Mouse (Mus musculus) testis, adult 2 months (tissue): Measurements from ENCODE around the gene Kif1c. TPM values are rescaled to one million over a fixed set of nuclear protein-coding genes. Genes with fewer than 3 reads are reported as not detected.

ENCODE experiments used
- H3K27ac ChIP-seq: fragments of 200-500 bp; 2 replicates; pipeline ENCODE4 v1.5.1; 2012; ENCODE audit warnings: low read depth, low read length; ENCODE audit not compliant: control insufficient read depth, insufficient read depth
- H3K27me3 ChIP-seq: fragments of 200-500 bp; 2 replicates; pipeline ENCODE4 v1.6.1; 2012; ENCODE audit warnings: mild to moderate bottlenecking, low read length, moderate library complexity; ENCODE audit not compliant: control insufficient read depth, insufficient read depth
- H3K36me3 ChIP-seq: fragments of 200-500 bp; 2 replicates; pipeline ENCODE4 v1.6.1; 2012; ENCODE audit warnings: mild to moderate bottlenecking, low read length; ENCODE audit not compliant: control insufficient read depth, insufficient read depth
- H3K4me1 ChIP-seq: fragments of 200-500 bp; 2 replicates; pipeline ENCODE4 v1.6.1; 2012; ENCODE audit warnings: low read length; ENCODE audit not compliant: control insufficient read depth, insufficient read depth
- H3K4me3 ChIP-seq: fragments of 200-500 bp; 2 replicates; pipeline ENCODE4 v1.5.1; 2012; ENCODE audit warnings: low read depth, mild to moderate bottlenecking, low read length, moderate library complexity, mixed read lengths; ENCODE audit not compliant: control insufficient read depth
- CTCF ChIP-seq: fragments of 200-500 bp; IDR thresholded peaks from 2 replicates; pipeline ENCODE4 v1.5.1; 2012; ENCODE audit warnings: low read depth, mild to moderate bottlenecking, inconsistent platforms, low read length, moderate library complexity; ENCODE audit not compliant: control insufficient read depth, insufficient read depth, insufficient replicate concordance
- POLR2A ChIP-seq: fragments of 200-500 bp; IDR thresholded peaks from 2 replicates; pipeline ENCODE4 v1.6.1; 2012; ENCODE audit warnings: low read depth, mild to moderate bottlenecking, inconsistent platforms, low read length, moderate library complexity; ENCODE audit not compliant: control insufficient read depth
- polyA plus RNA-seq: library from polyadenylated mRNA; depleted of rRNA; stranded (reverse); fragments of >200 nt; gene quantifications from 2 replicates; pipeline ENCODE4 v1.2.3, GENCODE M21; 2012

Gene Kif1c
- polyA plus RNA-seq, 1 experiment = 5.7 TPM

GRCm38 (mm10) chr11:70733256-70733655, 32.9 kb downstream of the Kif1c start:
- no peaks in the 10 kb centered on the region; the same call in none of the 2 replicates for H3K4me1 ChIP-seq
- H3K27ac ChIP-seq = no peak overlapping the region
- no peaks in the 10 kb centered on the region for H3K36me3 ChIP-seq
- no peak overlapping the region for H3K4me3 ChIP-seq
- no peaks in the 10 kb centered on the region for H3K27me3 ChIP-seq
- TF ChIP-seq POLR2A (no peak), CTCF (no peak)

GRCm38 (mm10) chr11:70737749-70738148, 37.4 kb downstream of the Kif1c start:
- no peaks in the 10 kb centered on the region for H3K36me3 ChIP-seq
- no peak overlapping the region for H3K4me3 ChIP-seq
- no peaks in the 10 kb centered on the region for H3K27me3 ChIP-seq
- no peak for TF ChIP-seq POLR2A
- no peak for TF ChIP-seq CTCF
- no peak overlapping the region for H3K27ac ChIP-seq
- no peaks in the 10 kb centered on the region for H3K4me1 ChIP-seq

- no peak for TF ChIP-seq CTCF
- no peak for TF ChIP-seq POLR2A
- Histone ChIP-seq H3K27me3 (no peaks in the 10 kb centered on the region), H3K4me1 (no peaks in the 10 kb centered on the region), H3K27ac (no peak overlapping the region), H3K36me3 (no peaks in the 10 kb centered on the region), H3K4me3 (no peak overlapping the region)
Observed at GRCm38 (mm10) chr11:70741603-70742002, 41.3 kb downstream of the Kif1c start.

GRCm38 (mm10) chr11:70742117-70742516, 41.8 kb downstream of the Kif1c start:
- H3K4me1 ChIP-seq = no peaks in the 10 kb centered on the region
- TF ChIP-seq CTCF = no peak
- TF ChIP-seq POLR2A = no peak
- no peak overlapping the region for H3K27ac ChIP-seq

GRCm38 (mm10) chr11:70742581-70743459, 42.5 kb downstream of the Kif1c start:
- no peaks in the 10 kb centered on the region for H3K4me1 ChIP-seq
- H3K27ac ChIP-seq = no peak overlapping the region
- H3K36me3 ChIP-seq = no peaks in the 10 kb centered on the region
- H3K4me3 ChIP-seq = no peak overlapping the region
- H3K27me3 ChIP-seq = no peaks in the 10 kb centered on the region
- no peak for TF ChIP-seq CTCF
- no peak for TF ChIP-seq POLR2A

More at GRCm38 (mm10) chr11:70742117-70742516, 41.8 kb downstream of the Kif1c start:
- Histone ChIP-seq H3K27me3 (no peaks in the 10 kb centered on the region), H3K4me3 (no peak overlapping the region), H3K36me3 (no peaks in the 10 kb centered on the region)

GRCm38 (mm10) chr11:70745636-70746035, 45.3 kb downstream of the Kif1c start:
- H3K27me3 ChIP-seq = no peaks in the 10 kb centered on the region
- TF ChIP-seq CTCF = no peak
- TF ChIP-seq POLR2A = no peak
- no peaks in the 10 kb centered on the region for H3K36me3 ChIP-seq
- no peak overlapping the region for H3K27ac ChIP-seq
- H3K4me1 ChIP-seq = no peaks in the 10 kb centered on the region
- H3K4me3 ChIP-seq = no peak overlapping the region

GRCm38 (mm10) chr11:70747876-70748545, 47.7 kb downstream of the Kif1c start:
- no peaks in the 10 kb centered on the region for H3K36me3 ChIP-seq
- no peaks in the 10 kb centered on the region for H3K4me1 ChIP-seq
- TF ChIP-seq CTCF = no peak
- no peak overlapping the region for H3K27ac ChIP-seq
- H3K4me3 ChIP-seq = no peak overlapping the region
- no peaks in the 10 kb centered on the region for H3K27me3 ChIP-seq
